Mouse (Mus musculus) forebrain, postnatal 0 days (tissue): Measurements from ENCODE around the gene Spag17. TPM values are rescaled to one million over a fixed set of nuclear protein-coding genes. Genes with fewer than 3 reads are reported as not detected.
"Not testable (repeated sequence)": the region's sequence is repeated elsewhere in the genome, so short reads cannot be mapped to it uniquely, and the experiment has no call there.

Experiments
- ATAC-seq: fragments of 200-750 bp; cut with Nextera tagmentation; 2 replicates; pipeline ENCODE4 v1.8.0; 2017; ENCODE audit warnings: mild to moderate bottlenecking, moderate library complexity
- DNase-seq: peaks from one replicate; pipeline ENCODE4 v3.0.0-alpha.2; 2015
- H3K27ac ChIP-seq: fragments of 300-500 bp; sonication (generic); 2 replicates; pipeline ENCODE4 v1.5.1; 2014; ENCODE audit warnings: low read depth, mild to moderate bottlenecking, antibody characterized with exemption, low read length, moderate library complexity, mixed read lengths
- H3K27me3 ChIP-seq: fragments of 300-500 bp; sonication (generic); 2 replicates; pipeline ENCODE4 v1.6.1; 2014; ENCODE audit warnings: mild to moderate bottlenecking, low read length, mixed read lengths; ENCODE audit not compliant: insufficient read depth
- H3K36me3 ChIP-seq: fragments of 300-500 bp; sonication (generic); 2 replicates; pipeline ENCODE4 v1.6.1; 2014; ENCODE audit warnings: mild to moderate bottlenecking, moderate library complexity; ENCODE audit not compliant: insufficient read depth
- H3K4me1 ChIP-seq: fragments of 300-500 bp; sonication (generic); 2 replicates; pipeline ENCODE4 v1.6.1; 2014; ENCODE audit warnings: antibody characterized with exemption; ENCODE audit not compliant: insufficient read depth
- H3K4me2 ChIP-seq: fragments of 300-500 bp; sonication (generic); 2 replicates; pipeline ENCODE4 v1.6.1; 2014; ENCODE audit warnings: low read depth, mild to moderate bottlenecking, moderate library complexity
- H3K4me3 ChIP-seq: fragments of 300-500 bp; sonication (generic); 2 replicates; pipeline ENCODE4 v1.5.1; 2014; ENCODE audit warnings: low read depth, low read length, mixed read lengths
- H3K9ac ChIP-seq: fragments of 300-500 bp; sonication (generic); 2 replicates; pipeline ENCODE4 v1.6.1; 2014; ENCODE audit warnings: mild to moderate bottlenecking
- H3K9me3 ChIP-seq: fragments of 300-500 bp; sonication (generic); 2 replicates; pipeline ENCODE4 v1.6.1; 2016; ENCODE audit warnings: low read length
- CTCF ChIP-seq: sonication (generic); IDR thresholded peaks from 2 replicates; pipeline ENCODE4 v1.5.1; 2016; ENCODE audit warnings: antibody characterized with exemption, control low read depth, low read depth
- WGBS: fragments of 180-500 bp; shearing (Covaris S2); extraction: QIAGEN DNeasy Blood & Tissue Kit; methylation state at CpG from one replicate; pipeline ENCODE4 v1.1.7; 2014; 5-methylcytosine and 5-hydroxymethylcytosine counted together
- polyA plus RNA-seq: library from polyadenylated mRNA; unstranded; fragments of >200 nt; fragmentation: Nextera tagmentation; extraction: Ambion mirVana; gene quantifications from 2 replicates; pipeline ENCODE4 v1.2.1, GENCODE M21; 2015
- total RNA-seq: library from RNA; depleted of rRNA; stranded (reverse); fragments of >200 nt; gene quantifications from 2 replicates; pipeline ENCODE4 v1.2.3, GENCODE M21; 2014

Spag17 gene
- total and polyA plus RNA-seq, 2 experiments from 2014 or later: 0.62 to 1.7 TPM

GRCm38 (mm10) chr3:99875137-99875536 is 10.1 kb upstream of the Spag17 start:
- no peaks in the 10 kb centered on the region for H3K36me3 ChIP-seq
- H3K9me3 ChIP-seq: no peaks in the 10 kb centered on the region
- H3K4me3 ChIP-seq: no peak overlapping the region
- ATAC-seq: no peak
- H3K27me3 ChIP-seq: no peaks in the 10 kb centered on the region
- no peak overlapping the region for H3K27ac ChIP-seq
- no peak overlapping the region for H3K4me2 ChIP-seq
- no peak overlapping the region for H3K9ac ChIP-seq
- no peak for TF ChIP-seq CTCF
- H3K4me1 ChIP-seq: no peaks in the 10 kb centered on the region
- no peak for DNase-seq

- Histone ChIP-seq H3K4me1 (no peaks in the 10 kb centered on the region), H3K4me3 (no peak overlapping the region), H3K27me3 (no peaks in the 10 kb centered on the region), H3K9ac (no peak overlapping the region), H3K36me3 (no peaks in the 10 kb centered on the region), H3K4me2 (no peak overlapping the region), H3K9me3 (no peaks in the 10 kb centered on the region), H3K27ac (no peak overlapping the region)
- no peak for TF ChIP-seq CTCF
- no peak for ATAC-seq
- DNase-seq: no peak
- 65% methylated on average over 3 of the region's 3 CpGs for WGBS
These were observed 3.7 kb upstream of the Spag17 start for GRCm38 (mm10) chr3:99881498-99881897.

- DNase-seq (no peak), ATAC-seq (no peak)
- H3K9ac ChIP-seq: no peak overlapping the region
- H3K27ac ChIP-seq: no peak overlapping the region
- H3K9me3 ChIP-seq: no peaks in the 10 kb centered on the region
- no peaks in the 10 kb centered on the region for H3K36me3 ChIP-seq
- no peaks in the 10 kb centered on the region for H3K4me1 ChIP-seq
- WGBS: 92% methylated on average over 6 of the region's 6 CpGs
- H3K4me2 ChIP-seq: no peak overlapping the region
- TF ChIP-seq CTCF: no peak
- no peak overlapping the region for H3K4me3 ChIP-seq
- no peaks in the 10 kb centered on the region for H3K27me3 ChIP-seq
These were observed 1.1 kb upstream of the Spag17 start for GRCm38 (mm10) chr3:99883988-99884564.

- H3K27me3 ChIP-seq, H3K9me3 ChIP-seq, H3K4me2 ChIP-seq, DNase-seq, H3K4me1 ChIP-seq, ATAC-seq, H3K36me3 ChIP-seq, H3K27ac ChIP-seq, H3K9ac ChIP-seq, H3K4me3 ChIP-seq: not testable (repeated sequence)
- 80% methylated on average over 4 of the region's 4 CpGs for WGBS
These were observed 9.5 kb downstream of the Spag17 start for GRCm38 (mm10) chr3:99894741-99895140.

GRCm38 (mm10) chr3:99913809-99914439 is 28.7 kb downstream of the Spag17 start:
- Histone ChIP-seq H3K36me3 (no peaks in the 10 kb centered on the region), H3K9ac (no peak overlapping the region), H3K27ac (no peak overlapping the region), H3K9me3 (no peaks in the 10 kb centered on the region), H3K4me1 (no peaks in the 10 kb centered on the region), H3K27me3 (no peaks in the 10 kb centered on the region), H3K4me2 (no peak overlapping the region), H3K4me3 (no peak overlapping the region)
- 47% methylated on average over 8 of the region's 8 CpGs for WGBS
- TF ChIP-seq CTCF: no peak
- peak; percentile 51 for ATAC-seq
- DNase-seq: peak; percentile 50

GRCm38 (mm10) chr3:99922944-99923343 is 37.7 kb downstream of the Spag17 start:
- no peak for DNase-seq
- Histone ChIP-seq H3K36me3 (no peaks in the 10 kb centered on the region), H3K9me3 (no peaks in the 10 kb centered on the region), H3K4me1 (no peaks in the 10 kb centered on the region), H3K4me3 (no peak overlapping the region), H3K27ac (no peak overlapping the region), H3K4me2 (no peak overlapping the region), H3K27me3 (no peaks in the 10 kb centered on the region), H3K9ac (no peak overlapping the region)
- no peak for ATAC-seq
- WGBS: 92% methylated on average over 3 of the region's 3 CpGs
- peak; percentile 44 for TF ChIP-seq CTCF

- Histone ChIP-seq H3K27ac (no peak overlapping the region), H3K36me3 (no peaks in the 10 kb centered on the region), H3K27me3 (no peaks in the 10 kb centered on the region), H3K4me3 (no peak overlapping the region), H3K9ac (no peak overlapping the region), H3K4me2 (no peak overlapping the region), H3K9me3 (no peaks in the 10 kb centered on the region), H3K4me1 (no peaks in the 10 kb centered on the region)
- no peak for TF ChIP-seq CTCF
- DNase-seq: no peak
- no peak for ATAC-seq
- 78% methylated on average over 12 of the region's 12 CpGs for WGBS
These were observed 45.9 kb downstream of the Spag17 start for GRCm38 (mm10) chr3:99930920-99931620.
